Mouse (Mus musculus): ENCODE data around the gene Fuca2. TPM values are rescaled to one million over a fixed set of nuclear protein-coding genes. Genes with fewer than 3 reads are reported as not detected.
A peak's percentile ranks its signal among the peaks of the same experiment; 100 is the strongest.

The Fuca2 gene
- total and polyA plus RNA-seq, 2 experiments from 2014 or later, result 15.8 to 65.7 TPM

DNA sequence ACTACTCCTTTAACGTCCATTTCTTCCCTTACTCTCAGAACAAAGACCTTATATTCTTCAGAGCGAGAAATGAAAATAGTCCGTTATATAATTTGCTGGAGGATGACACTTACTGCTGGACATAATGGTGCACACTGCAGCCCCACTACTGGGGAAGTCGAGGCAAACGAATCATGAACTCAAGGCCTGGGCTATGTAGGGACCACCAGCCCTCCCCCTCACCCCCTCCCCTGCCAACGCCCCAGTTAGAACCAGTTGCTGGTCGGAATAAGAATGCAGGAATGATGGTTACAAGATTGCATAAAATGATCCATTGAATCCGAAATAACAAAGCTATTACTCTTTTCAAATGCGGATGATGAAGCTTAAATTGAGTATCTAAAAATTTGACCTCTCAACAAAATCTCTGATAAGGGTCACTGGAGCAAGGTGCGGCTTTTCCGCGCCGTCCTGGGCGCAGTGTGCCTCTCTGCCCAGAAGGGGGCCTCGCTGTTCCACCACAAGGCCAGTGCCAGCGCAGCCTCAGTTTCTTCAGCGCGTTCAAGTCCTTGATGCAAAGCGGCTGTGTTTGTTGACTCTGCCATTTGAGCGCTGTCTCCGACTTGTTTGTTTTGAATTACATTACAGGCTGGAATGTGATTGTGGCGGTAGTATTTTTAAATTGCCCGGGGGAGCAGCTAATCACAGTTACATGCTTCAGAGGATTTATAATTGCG lies 65.2 kb downstream of the Fuca2 start:
- no peak overlapping the region for H3K27ac ChIP-seq (ENCODE audit: low read depth, low read length)
- DNase-seq (ENCODE audit: low spot score) (peak; percentile 84), ATAC-seq (ENCODE audit: low FRiP score) (peak; percentile 73; the same call in 1 of the 2 replicates)
- 28% methylated on average over 24 of the region's 24 CpGs for WGBS
- no peaks in the 10 kb centered on the region for H3K9me3 ChIP-seq (ENCODE audit: low read length)
- peak overlapping the region; percentile 48 for H3K4me2 ChIP-seq (ENCODE audit: low read depth, low read length, poor library complexity, severe bottlenecking)
- H3K4me3 ChIP-seq (ENCODE audit: low read depth, low read length), result peak overlapping the region; percentile 22; the same call in 1 of the 2 replicates
- no peaks in the 10 kb centered on the region for H3K27me3 ChIP-seq (ENCODE audit: insufficient read depth, low read length)
- no peak overlapping the region for H3K9ac ChIP-seq (replicated peaks; ENCODE audit: low read length, poor library complexity, severe bottlenecking)
- H3K36me3 ChIP-seq (ENCODE audit: insufficient read depth, low read length), result no peaks in the 10 kb centered on the region
- TF ChIP-seq CTCF (IDR thresholded peaks at IDR 0.05), result peak; percentile 99
- H3K4me1 ChIP-seq (ENCODE audit: insufficient read depth, low read length), result no peaks in the 10 kb centered on the region

DNA sequence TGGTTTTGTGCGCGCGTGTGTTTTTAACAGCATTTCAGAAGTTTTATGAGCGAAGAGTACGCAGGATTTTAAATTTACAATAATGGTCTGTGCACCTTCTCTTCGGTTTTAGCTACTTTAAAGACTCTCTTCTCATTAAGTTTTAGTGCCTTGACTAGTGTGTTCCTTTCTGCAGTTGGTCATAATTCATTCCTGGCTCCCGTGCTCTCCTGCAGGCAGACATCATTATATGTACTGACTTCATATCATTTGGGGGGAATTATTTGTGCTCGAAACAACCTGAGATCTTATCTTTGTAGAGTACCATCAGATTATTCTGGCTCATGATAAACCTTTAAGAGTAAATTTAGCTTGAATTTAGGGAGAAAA lies 65.7 kb downstream of the Fuca2 start:
- no peak overlapping the region for H3K9ac ChIP-seq (replicated peaks; ENCODE audit: low read length, poor library complexity, severe bottlenecking)
- no peak overlapping the region for H3K27ac ChIP-seq (ENCODE audit: low read depth, low read length)
- 59% methylated on average over 8 of the region's 8 CpGs for WGBS
- no peaks in the 10 kb centered on the region for H3K27me3 ChIP-seq (ENCODE audit: insufficient read depth, low read length)
- no peaks in the 10 kb centered on the region for H3K9me3 ChIP-seq (ENCODE audit: low read length)
- peak overlapping the region; percentile 48 for H3K4me2 ChIP-seq (ENCODE audit: low read depth, low read length, poor library complexity, severe bottlenecking)
- TF ChIP-seq CTCF (IDR thresholded peaks at IDR 0.05), result no peak
- H3K4me1 ChIP-seq (ENCODE audit: insufficient read depth, low read length), result no peaks in the 10 kb centered on the region
- peak overlapping the region; percentile 22; the same call in 1 of the 2 replicates for H3K4me3 ChIP-seq (ENCODE audit: low read depth, low read length)
- ATAC-seq (ENCODE audit: low FRiP score) (no peak), DNase-seq (ENCODE audit: low spot score) (no peak)
- no peaks in the 10 kb centered on the region for H3K36me3 ChIP-seq (ENCODE audit: insufficient read depth, low read length)

GRCm38 (mm10) chr10:13566393-13566792 lies 67.1 kb downstream of the Fuca2 start:
- Histone ChIP-seq H3K27me3 (ENCODE audit: insufficient read depth, low read length) (no peaks in the 10 kb centered on the region), H3K4me2 (ENCODE audit: low read depth, low read length, poor library complexity, severe bottlenecking) (no peak overlapping the region), H3K4me1 (ENCODE audit: insufficient read depth, low read length) (no peaks in the 10 kb centered on the region), H3K27ac (ENCODE audit: low read depth, low read length) (no peak overlapping the region), H3K9ac (replicated peaks; ENCODE audit: low read length, poor library complexity, severe bottlenecking) (no peak overlapping the region), H3K36me3 (ENCODE audit: insufficient read depth, low read length) (no peaks in the 10 kb centered on the region), H3K4me3 (ENCODE audit: low read depth, low read length) (no peak overlapping the region), H3K9me3 (ENCODE audit: low read length) (no peaks in the 10 kb centered on the region)
- TF ChIP-seq CTCF (IDR thresholded peaks at IDR 0.05), result no peak
- ATAC-seq (ENCODE audit: low FRiP score), result no peak
- no peak for DNase-seq (ENCODE audit: low spot score)
- WGBS, result 68% methylated on average over 13 of the region's 13 CpGs

Other genes starting within 250 kb of the Fuca2 start
- 9.0 and 11.0 TPM in 2 replicates for gene Phactr2, start 25.1 kb upstream of the Fuca2 start, total RNA-seq (2014; rRNA removed)
- 8.4 TPM in 2 replicates for gene Phactr2, start 25.1 kb upstream of the Fuca2 start, polyA plus RNA-seq (2015; fragmentation: Nextera tagmentation; extraction: Ambion mirVana)
- gene Adat2, start 53.4 kb downstream of the Fuca2 start, total RNA-seq (2014; rRNA removed), result 2.0 and 2.7 TPM in 2 replicates
- gene Adat2, start 53.4 kb downstream of the Fuca2 start, polyA plus RNA-seq (2015; fragmentation: Nextera tagmentation; extraction: Ambion mirVana), result 1.9 TPM in 2 replicates
- gene Pex3, start 53.6 kb downstream of the Fuca2 start, total RNA-seq (2014; rRNA removed), result 27.7 and 39.7 TPM in 2 replicates
- 32.6 and 35.5 TPM in 2 replicates for gene Pex3, start 53.6 kb downstream of the Fuca2 start, polyA plus RNA-seq (2015; fragmentation: Nextera tagmentation; extraction: Ambion mirVana)